Mouse (Mus musculus) thymus, adult 2 months (tissue): ENCODE measurements around the gene Ncan.

ENCODE experiments used
- CTCF ChIP-seq: fragments of 200-500 bp; IDR thresholded peaks from 2 replicates; pipeline ENCODE4 v1.5.1; 2012; ENCODE audit warnings: mild to moderate bottlenecking, control low read depth, low read length, moderate library complexity, borderline replicate concordance; ENCODE audit not compliant: control insufficient read depth, poor library complexity, insufficient read depth; ENCODE audit errors: extremely low read depth
- POLR2A ChIP-seq: fragments of 200-500 bp; IDR thresholded peaks from 2 replicates; pipeline ENCODE4 v1.6.1; 2012; ENCODE audit warnings: mild to moderate bottlenecking, low read length, control low read depth, moderate library complexity; ENCODE audit not compliant: control insufficient read depth, poor library complexity, insufficient read depth; ENCODE audit errors: extremely low read depth

GRCm38 (mm10) chr8:70086151-70086550 is 34.5 kb downstream of the Ncan start:
- no peak for TF ChIP-seq CTCF
- TF ChIP-seq POLR2A, result no peak
